Mouse (Mus musculus): ENCODE measurements around the gene Bmper.

- no peak for TF ChIP-seq CTCF (IDR thresholded peaks at IDR 0.05)
- TF ChIP-seq EP300 (IDR thresholded peaks at IDR 0.05) = peak; percentile 56; the same call in 1 of the 2 replicates
Observed at GRCm38 (mm10) chr9:23464981-23465630, 242.2 kb downstream of the Bmper start.

Data from lung, postnatal 0 days (tissue).